Mouse (Mus musculus) liver, embryonic 14.5 days (tissue): ENCODE results near the gene Vmn2r83. TPM values are rescaled to one million over a fixed set of nuclear protein-coding genes. Genes with fewer than 3 reads are reported as not detected.

Experiments
- ATAC-seq: fragments of 200-750 bp; cut with Nextera tagmentation; 2 replicates; pipeline ENCODE4 v1.8.0; 2017; ENCODE audit warnings: moderate number of reproducible peaks, mild to moderate bottlenecking, moderate library complexity; ENCODE audit not compliant: insufficient read depth
- DNase-seq, 3 experiments: peaks; one replicate each; pipeline ENCODE4 v3.0.0-alpha.2; 2012 to 2013; ENCODE audit warnings: low read depth in 3 of 3, low spot score in 3 of 3
- H3K27ac ChIP-seq: fragments of 300-500 bp; sonication (generic); 2 replicates; pipeline ENCODE4 v1.5.1; 2014; ENCODE audit warnings: moderate library complexity, mild to moderate bottlenecking, control low read depth, inconsistent platforms
- H3K27me3 ChIP-seq: fragments of 300-500 bp; sonication (generic); 2 replicates; pipeline ENCODE4 v1.6.1; 2014; ENCODE audit warnings: mild to moderate bottlenecking, low read length, moderate library complexity; ENCODE audit not compliant: control insufficient read depth, insufficient read depth
- H3K36me3 ChIP-seq: fragments of 300-500 bp; sonication (generic); replicated peaks from 2 replicates; pipeline ENCODE4 v1.6.1; 2014; ENCODE audit warnings: low read depth; ENCODE audit not compliant: control insufficient read depth, insufficient read depth
- H3K4me1 ChIP-seq, 2 experiments: fragments of 200-500 bp in 1 of 2; fragments of 300-500 bp in 1 of 2; sonication (generic) in 1 of 2; replicated peaks; 2 replicates each; pipeline ENCODE4 v1.6.1; 2012 to 2014; ENCODE audit warnings: antibody characterized with exemption in 1 of 2, inconsistent platforms in 1 of 2, low read length in 1 of 2; ENCODE audit not compliant: control insufficient read depth in 2 of 2, insufficient read depth in 2 of 2
- H3K4me2 ChIP-seq: fragments of 300-500 bp; sonication (generic); 2 replicates; pipeline ENCODE4 v1.6.1; 2014; ENCODE audit warnings: low read depth, mild to moderate bottlenecking, control low read depth, moderate library complexity
- H3K4me3 ChIP-seq, 2 experiments: fragments of 200-500 bp in 1 of 2; fragments of 300-500 bp in 1 of 2; sonication (generic) in 1 of 2; 2 replicates each; pipeline ENCODE4 v1.5.1; 2012 to 2014; ENCODE audit warnings: low read depth in 2 of 2, low read length in 2 of 2, mild to moderate bottlenecking in 2 of 2, control low read depth in 1 of 2, inconsistent platforms in 1 of 2, moderate library complexity in 1 of 2; ENCODE audit not compliant: insufficient read depth in 1 of 2
- H3K9ac ChIP-seq: fragments of 300-500 bp; sonication (generic); replicated peaks from 2 replicates; pipeline ENCODE4 v1.6.1; 2014; ENCODE audit warnings: mild to moderate bottlenecking, control low read depth, moderate library complexity
- H3K9me3 ChIP-seq: fragments of 300-500 bp; sonication (generic); 2 replicates; pipeline ENCODE4 v1.6.1; 2016; ENCODE audit warnings: low read length, mixed read lengths; ENCODE audit not compliant: control insufficient read depth
- CTCF ChIP-seq: IDR thresholded peaks from 2 replicates; pipeline ENCODE4 v1.5.1; 2016; ENCODE audit warnings: antibody characterized with exemption, low read depth, control low read depth
- EP300 ChIP-seq: IDR thresholded peaks from 2 replicates; pipeline ENCODE4 v1.6.1; 2016; ENCODE audit warnings: antibody characterized with exemption, low read depth
- WGBS: fragments of 180-500 bp; shearing (Covaris S2); extraction: QIAGEN DNeasy Blood & Tissue Kit; methylation state at CpG from one replicate; pipeline ENCODE4 v1.1.7; 2014; ENCODE audit not compliant: insufficient replicate concordance; 5-methylcytosine and 5-hydroxymethylcytosine counted together
- microRNA-seq: library from miRNA; unstranded; fragments of <30 nt; microRNA quantifications from one replicate; pipeline ENCODE4, GENCODE M21; 2016
- polyA plus RNA-seq, 2 experiments: library from polyadenylated mRNA; depleted of rRNA in 1 of 2; stranded (reverse) in 1 of 2; unstranded in 1 of 2; fragments of >200 nt; fragmentation: Nextera tagmentation in 1 of 2; extraction: Ambion mirVana in 1 of 2; gene quantifications; 2 replicates each; pipeline versions ENCODE4 v1.2.1 to v1.2.3; 2012 to 2014

The Vmn2r83 gene
- polyA plus RNA-seq, 2 experiments, result not detected

GRCm38 (mm10) chr10:79541522-79541921 is 73.0 kb downstream of the Vmn2r83 start:
- no peak for TF ChIP-seq EP300
- no peak for TF ChIP-seq CTCF
- H3K4me2 ChIP-seq, result no peak overlapping the region
- H3K27ac ChIP-seq, result no peak overlapping the region
- H3K36me3 ChIP-seq, result no peaks in the 10 kb centered on the region; the same call in 1 of the 2 replicates
- H3K27me3 ChIP-seq, result no peaks in the 10 kb centered on the region
- no peak overlapping the region for H3K4me3 ChIP-seq
- no peak overlapping the region for H3K9ac ChIP-seq
- WGBS, result 79% methylated on average over 15 of the region's 15 CpGs
- no peaks in the 10 kb centered on the region for H3K9me3 ChIP-seq
- ATAC-seq (no peak), DNase-seq (no peak)
- H3K4me1 ChIP-seq, result no peaks in the 10 kb centered on the region

GRCm38 (mm10) chr10:79542171-79542570 is 73.6 kb downstream of the Vmn2r83 start:
- H3K9ac ChIP-seq, result no peak overlapping the region
- H3K4me3 ChIP-seq, result no peak overlapping the region
- H3K9me3 ChIP-seq, result no peaks in the 10 kb centered on the region
- ATAC-seq, result no peak
- no peaks in the 10 kb centered on the region for H3K4me1 ChIP-seq
- DNase-seq, result no peak
- H3K36me3 ChIP-seq, result no peaks in the 10 kb centered on the region; the same call in 1 of the 2 replicates
- TF ChIP-seq CTCF, result no peak
- TF ChIP-seq EP300, result no peak
- H3K27me3 ChIP-seq, result no peaks in the 10 kb centered on the region
- no peak overlapping the region for H3K4me2 ChIP-seq
- H3K27ac ChIP-seq, result no peak overlapping the region
- WGBS, result 85% methylated on average over 11 of the region's 11 CpGs

Small RNA genes within 50 kb of the gene (microRNA-seq; reads per million reads assigned to microRNA genes)
- not detected for gene Mir6909

Other genes starting within 250 kb of the Vmn2r83 start
- gene Vmn2r81, start 221.0 kb upstream of the Vmn2r83 start, polyA plus RNA-seq (2012; rRNA removed), result not detected in 2 replicates
- not detected in 2 replicates for gene Vmn2r81, start 221.0 kb upstream of the Vmn2r83 start, polyA plus RNA-seq (2014; fragmentation: Nextera tagmentation; extraction: Ambion mirVana)
- gene Vmn2r82, start 112.2 kb upstream of the Vmn2r83 start, polyA plus RNA-seq (2012; rRNA removed), result not detected in 2 replicates
- not detected in 2 replicates for gene Vmn2r82, start 112.2 kb upstream of the Vmn2r83 start, polyA plus RNA-seq (2014; fragmentation: Nextera tagmentation; extraction: Ambion mirVana)
- 10.0 and 11.3 TPM in 2 replicates for gene Plpp2, start 65.1 kb downstream of the Vmn2r83 start, polyA plus RNA-seq (2012; rRNA removed)
- gene Plpp2, start 65.1 kb downstream of the Vmn2r83 start, polyA plus RNA-seq (2014; fragmentation: Nextera tagmentation; extraction: Ambion mirVana), result 19.0 and 20.7 TPM in 2 replicates
- 16.4 and 19.6 TPM in 2 replicates for gene Mier2, start 86.5 kb downstream of the Vmn2r83 start, polyA plus RNA-seq (2012; rRNA removed)
- 5.2 and 7.6 TPM in 2 replicates for gene Mier2, start 86.5 kb downstream of the Vmn2r83 start, polyA plus RNA-seq (2014; fragmentation: Nextera tagmentation; extraction: Ambion mirVana)
- not detected in 2 replicates for gene Theg, start 118.6 kb downstream of the Vmn2r83 start, polyA plus RNA-seq (2012; rRNA removed)
- not detected in 2 replicates for gene Theg, start 118.6 kb downstream of the Vmn2r83 start, polyA plus RNA-seq (2014; fragmentation: Nextera tagmentation; extraction: Ambion mirVana)
- 0.01 and 0.03 TPM in 2 replicates for gene C2cd4c, start 145.3 kb downstream of the Vmn2r83 start, polyA plus RNA-seq (2012; rRNA removed)
- gene C2cd4c, start 145.3 kb downstream of the Vmn2r83 start, polyA plus RNA-seq (2014; fragmentation: Nextera tagmentation; extraction: Ambion mirVana), result not detected in 2 replicates
- 0.17 TPM in 2 replicates for gene Shc2, start 169.2 kb downstream of the Vmn2r83 start, polyA plus RNA-seq (2012; rRNA removed)
- 0.05 TPM in 1 of 2 replicates, not detected in the other for gene Shc2, start 169.2 kb downstream of the Vmn2r83 start, polyA plus RNA-seq (2014; fragmentation: Nextera tagmentation; extraction: Ambion mirVana)
- not detected in 2 replicates for gene Odf3l2, start 177.0 kb downstream of the Vmn2r83 start, polyA plus RNA-seq (2012; rRNA removed)
- gene Odf3l2, start 177.0 kb downstream of the Vmn2r83 start, polyA plus RNA-seq (2014; fragmentation: Nextera tagmentation; extraction: Ambion mirVana), result not detected in 2 replicates
- 0.05 and 0.10 TPM in 2 replicates for gene Madcam1, start 195.8 kb downstream of the Vmn2r83 start, polyA plus RNA-seq (2012; rRNA removed)
- gene Madcam1, start 195.8 kb downstream of the Vmn2r83 start, polyA plus RNA-seq (2014; fragmentation: Nextera tagmentation; extraction: Ambion mirVana), result 0.20 and 0.45 TPM in 2 replicates
- gene Tpgs1, start 200.6 kb downstream of the Vmn2r83 start, polyA plus RNA-seq (2012; rRNA removed), result 14.3 and 18.7 TPM in 2 replicates
- gene Tpgs1, start 200.6 kb downstream of the Vmn2r83 start, polyA plus RNA-seq (2014; fragmentation: Nextera tagmentation; extraction: Ambion mirVana), result 24.5 and 25.7 TPM in 2 replicates
- gene Cdc34, start 213.5 kb downstream of the Vmn2r83 start, polyA plus RNA-seq (2012; rRNA removed), result 106 and 127 TPM in 2 replicates
- gene Cdc34, start 213.5 kb downstream of the Vmn2r83 start, polyA plus RNA-seq (2014; fragmentation: Nextera tagmentation; extraction: Ambion mirVana), result 115 and 124 TPM in 2 replicates
- gene Gzmm, start 220.3 kb downstream of the Vmn2r83 start, polyA plus RNA-seq (2012; rRNA removed), result 0.13 TPM in 2 replicates
- not detected in 2 replicates for gene Gzmm, start 220.3 kb downstream of the Vmn2r83 start, polyA plus RNA-seq (2014; fragmentation: Nextera tagmentation; extraction: Ambion mirVana)
- 469 and 579 TPM in 2 replicates for gene Bsg, start 235.8 kb downstream of the Vmn2r83 start, polyA plus RNA-seq (2012; rRNA removed)
- 809 and 828 TPM in 2 replicates for gene Bsg, start 235.8 kb downstream of the Vmn2r83 start, polyA plus RNA-seq (2014; fragmentation: Nextera tagmentation; extraction: Ambion mirVana)
- gene Hcn2, start 247.9 kb downstream of the Vmn2r83 start, polyA plus RNA-seq (2012; rRNA removed), result 0.09 and 0.17 TPM in 2 replicates
- gene Hcn2, start 247.9 kb downstream of the Vmn2r83 start, polyA plus RNA-seq (2014; fragmentation: Nextera tagmentation; extraction: Ambion mirVana), result not detected in 2 replicates